Mouse (Mus musculus) frontal cortex, postnatal 25 days (tissue): Measurements from ENCODE around the gene Hydin.
"Not testable (repeated sequence)": the region's sequence is repeated elsewhere in the genome, so short reads cannot be mapped to it uniquely, and the experiment has no call there.

Source experiments
- DNase-seq, 2 experiments: peaks; one replicate each; pipeline ENCODE4 v3.0.0; 2022; ENCODE audit warnings: low spot score in 2 of 2

Gene Hydin

DNA sequence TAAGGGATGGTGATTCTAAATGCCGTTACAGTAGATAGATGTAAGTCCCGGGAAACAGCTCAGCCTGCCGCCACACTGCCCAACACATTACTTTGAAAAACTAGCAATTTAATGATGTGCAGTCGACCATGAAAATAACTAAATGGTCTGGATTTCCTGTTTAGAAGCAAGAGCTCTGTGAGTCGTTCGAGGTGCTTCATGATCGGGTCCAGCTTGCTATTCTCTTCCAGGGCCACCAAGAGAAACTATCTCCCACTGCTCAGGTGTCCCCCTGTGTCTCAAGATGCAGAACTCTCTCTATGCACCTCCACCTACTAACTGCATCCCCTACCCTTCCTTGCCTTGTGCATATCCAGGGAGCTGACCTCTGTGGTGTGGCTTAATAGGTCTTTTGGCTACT is 66.6 kb downstream of the Hydin start:
- DNase-seq = no peak

DNA sequence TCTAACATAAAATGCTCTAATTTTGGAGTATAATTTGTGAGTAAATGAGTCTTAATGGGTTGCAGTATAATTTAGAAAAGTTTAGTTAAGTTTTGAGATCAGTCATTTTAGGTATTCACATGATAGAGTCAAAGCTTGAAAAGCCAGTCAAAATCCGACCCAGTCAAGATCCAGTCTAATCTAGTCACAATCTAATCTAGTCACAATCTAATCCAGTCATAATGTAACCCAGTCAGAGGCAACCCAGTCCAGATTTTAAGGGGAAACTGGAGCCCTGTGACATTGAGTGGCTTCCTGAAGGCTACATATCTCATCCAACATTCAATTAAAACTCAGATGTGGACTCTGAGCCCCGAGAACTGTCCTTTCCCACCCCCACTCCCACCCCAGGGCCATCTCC is 72.7 kb downstream of the Hydin start:
- no peak for DNase-seq

- DNase-seq = no peak
Measured at GRCm38 (mm10) chr8:110340090-110340703, 73.4 kb downstream of the Hydin start.

DNA sequence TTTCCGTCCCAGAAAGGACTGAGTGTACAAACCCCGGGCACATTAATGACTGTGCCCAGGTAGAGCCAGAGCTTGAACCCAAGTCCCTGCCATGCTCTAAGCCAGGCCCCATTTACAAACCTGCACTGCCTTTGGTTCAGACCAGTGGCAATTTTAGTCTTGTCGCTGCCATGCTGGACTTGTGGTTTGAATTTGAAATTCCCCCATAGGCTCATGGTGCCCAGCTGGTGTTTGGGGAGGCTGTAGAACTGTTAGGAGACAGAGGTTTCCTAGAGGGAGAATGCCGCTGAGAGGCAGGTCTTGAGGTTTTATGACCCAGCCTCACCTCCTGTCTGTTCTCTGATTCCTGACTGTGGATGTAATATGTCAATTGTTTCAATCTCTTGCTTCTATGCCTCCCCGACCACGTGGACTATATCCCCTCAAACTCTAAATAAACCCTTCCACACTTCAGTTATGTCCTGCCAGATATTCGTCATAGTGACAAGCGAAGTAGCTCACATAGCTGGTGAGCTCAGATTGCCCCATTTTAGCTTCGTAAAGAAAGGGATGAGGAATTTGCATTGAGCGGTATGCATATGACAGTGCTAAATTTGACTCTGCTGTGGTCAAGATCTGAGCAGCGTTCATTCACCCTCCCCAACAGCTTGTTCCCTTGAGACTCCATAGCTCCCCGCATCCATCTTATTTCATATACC is 79.1 kb downstream of the Hydin start:
- no peak for DNase-seq

DNA sequence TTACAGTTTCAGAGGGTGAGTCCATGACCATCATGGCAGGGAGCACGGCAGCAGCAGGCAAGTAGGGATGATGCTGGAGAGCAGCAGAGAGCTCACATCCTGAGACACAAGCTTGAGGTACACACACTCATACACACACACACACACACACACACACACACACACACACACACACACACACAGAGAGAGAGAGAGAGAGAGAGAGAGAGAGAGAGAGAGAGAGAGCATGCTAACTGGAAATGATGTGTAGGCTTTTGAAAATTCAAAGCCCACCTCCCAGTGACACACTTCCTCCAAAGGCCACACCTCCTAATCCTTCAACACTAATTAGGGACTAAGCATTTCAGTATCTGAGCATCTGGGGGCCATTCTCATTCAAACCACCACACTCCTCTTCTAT is 80.1 kb downstream of the Hydin start:
- DNase-seq = no peak

- no peak for DNase-seq
Measured at GRCm38 (mm10) chr8:110350725-110351124, 83.9 kb downstream of the Hydin start.

GRCm38 (mm10) chr8:110351909-110352308 is 85.1 kb downstream of the Hydin start:
- no peak for DNase-seq

DNA sequence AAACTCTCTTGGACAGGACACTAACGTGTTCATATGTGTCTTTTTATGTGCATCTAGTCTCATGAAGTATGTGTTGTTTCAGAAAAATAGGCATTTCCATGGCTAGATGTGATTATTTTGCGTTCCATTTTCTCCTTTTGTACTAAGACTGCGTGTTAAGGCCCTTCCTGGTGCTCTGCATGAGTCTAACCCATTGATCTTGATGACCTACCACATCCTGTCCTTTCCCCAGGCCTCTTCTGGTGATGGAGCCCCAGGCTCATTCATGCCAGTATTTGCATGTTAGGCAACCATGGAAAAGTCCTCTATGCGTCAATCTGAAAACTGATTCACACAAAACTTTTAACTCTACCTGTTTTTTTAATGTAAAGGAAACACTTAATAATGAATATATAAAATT is 96.2 kb downstream of the Hydin start:
- DNase-seq = no peak

DNA sequence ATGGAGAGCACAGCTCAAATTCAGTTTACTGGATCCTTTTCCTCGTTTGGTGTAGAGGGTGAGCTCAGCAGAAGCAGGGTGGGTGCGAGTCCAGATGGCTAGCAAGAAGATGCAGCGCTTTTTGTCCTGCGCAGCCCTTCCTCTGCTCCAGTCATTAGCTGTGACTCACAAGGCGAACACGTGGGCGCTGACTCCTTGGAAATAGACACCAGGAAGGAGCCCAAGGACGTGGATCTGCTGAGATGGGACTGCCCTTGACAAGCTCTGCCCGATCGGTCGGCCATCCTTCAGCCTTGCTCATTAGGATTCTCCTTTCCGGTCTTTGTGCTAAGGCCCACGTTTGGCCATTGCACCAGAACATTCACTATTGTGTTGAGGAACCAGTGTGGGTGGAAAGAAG is 106.1 kb downstream of the Hydin start:
- no peak for DNase-seq

- no peak for DNase-seq
Measured at GRCm38 (mm10) chr8:110373695-110374094, 106.9 kb downstream of the Hydin start.

DNA sequence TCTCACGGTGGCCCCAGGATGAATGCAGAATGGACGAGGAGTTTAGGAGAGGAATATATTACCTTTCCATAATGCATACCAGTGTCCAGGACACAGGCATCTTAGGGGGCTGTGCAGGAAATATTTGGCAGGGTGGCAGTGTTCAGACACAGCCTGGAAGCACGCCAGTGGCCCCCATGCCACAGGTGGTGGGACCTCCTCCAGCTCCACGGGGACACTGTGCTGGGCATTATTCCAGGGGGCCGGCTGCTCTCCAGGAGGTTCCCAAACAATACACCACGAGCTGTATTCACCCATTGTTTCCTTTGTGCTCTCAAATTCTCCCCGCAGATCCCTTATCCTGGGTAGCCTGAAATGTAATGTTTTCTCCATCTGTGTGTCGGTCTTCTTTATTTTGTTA is 116.0 kb downstream of the Hydin start:
- DNase-seq = no peak

- not testable (repeated sequence) for DNase-seq
Measured at GRCm38 (mm10) chr8:110384632-110385031, 117.9 kb downstream of the Hydin start.

GRCm38 (mm10) chr8:110395656-110396055 is 128.9 kb downstream of the Hydin start:
- no peak for DNase-seq

GRCm38 (mm10) chr8:110400536-110400935 is 133.8 kb downstream of the Hydin start:
- DNase-seq = no peak

DNA sequence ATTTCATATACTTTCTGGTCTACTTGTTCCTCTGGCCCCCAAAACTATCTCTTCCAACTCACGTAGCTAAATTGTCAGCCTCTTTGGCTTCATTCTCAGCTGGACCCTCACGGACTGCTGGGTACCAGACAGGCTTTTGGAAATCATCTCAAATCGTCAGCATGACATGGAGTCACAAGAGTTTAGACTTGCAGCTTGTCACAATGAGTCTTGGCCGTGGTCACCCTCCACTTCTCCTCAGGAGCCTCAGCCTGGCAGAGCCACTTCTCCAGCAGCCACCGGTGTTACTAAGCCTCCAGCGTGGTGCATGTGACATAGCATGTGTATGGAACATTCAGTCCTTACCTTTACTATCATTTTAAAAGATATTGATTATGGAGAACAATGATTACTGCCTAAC is 135.5 kb downstream of the Hydin start:
- DNase-seq = no peak

DNA sequence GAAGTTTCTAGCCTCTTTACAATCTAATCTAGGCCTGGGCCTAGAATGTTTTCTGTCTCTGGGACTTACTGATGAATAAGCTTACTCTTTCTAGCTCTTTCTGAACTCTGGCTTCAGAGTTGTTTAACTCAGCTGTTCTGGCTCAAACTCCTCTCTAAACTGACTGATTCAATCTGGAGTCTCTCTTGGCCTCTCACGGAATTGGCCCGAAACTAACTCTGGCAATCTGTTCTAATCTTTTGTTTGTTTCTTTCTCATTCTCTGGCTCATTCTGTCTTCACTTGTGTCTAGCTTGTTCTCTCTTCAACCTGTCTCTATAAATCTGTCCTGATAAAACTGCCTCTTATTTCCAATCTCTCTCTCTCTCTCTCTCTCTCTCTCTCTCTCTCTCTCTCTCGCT is 137.7 kb downstream of the Hydin start:
- no peak for DNase-seq

DNA sequence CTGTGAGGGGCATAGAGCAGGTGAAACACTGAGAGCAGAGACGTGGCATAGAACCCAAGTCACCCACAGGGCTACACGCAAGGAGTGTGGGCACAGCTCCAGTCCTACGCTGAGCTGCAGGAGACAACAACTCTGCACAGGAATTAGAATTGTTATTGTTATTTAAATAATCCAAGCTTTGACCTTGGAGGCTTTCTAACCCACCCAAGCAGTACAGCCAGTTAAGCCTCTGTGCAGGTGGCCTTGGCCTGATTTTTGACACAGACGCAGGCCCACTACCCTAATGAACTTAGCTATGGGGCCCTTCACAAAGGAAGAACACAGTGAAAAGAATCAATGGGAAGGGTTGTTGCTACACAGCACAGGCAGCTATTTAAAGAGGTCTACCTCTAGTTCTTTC is 148.3 kb downstream of the Hydin start:
- DNase-seq = no peak

- DNase-seq = no peak
Measured at GRCm38 (mm10) chr8:110416931-110417330, 150.2 kb downstream of the Hydin start.

DNA sequence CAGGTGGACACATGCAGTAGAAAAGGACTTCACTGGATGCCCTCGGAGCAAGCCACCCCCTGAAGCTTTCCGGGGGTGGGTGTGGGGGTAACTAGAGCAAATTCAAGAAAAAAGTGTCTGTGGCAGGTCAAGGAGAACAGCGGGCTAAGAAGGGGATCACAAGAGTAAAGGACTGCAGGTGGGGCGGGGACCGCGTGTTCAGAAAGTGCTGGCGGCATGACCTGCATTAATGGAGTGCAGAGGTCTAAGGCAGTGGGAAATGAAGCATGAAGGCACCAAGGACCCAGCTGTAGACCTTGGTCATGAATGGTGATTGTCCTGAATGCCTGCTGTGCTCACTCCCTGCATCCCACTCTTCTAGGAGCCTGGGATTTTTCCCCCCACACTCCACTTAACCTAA is 151.0 kb downstream of the Hydin start:
- DNase-seq = no peak

DNA sequence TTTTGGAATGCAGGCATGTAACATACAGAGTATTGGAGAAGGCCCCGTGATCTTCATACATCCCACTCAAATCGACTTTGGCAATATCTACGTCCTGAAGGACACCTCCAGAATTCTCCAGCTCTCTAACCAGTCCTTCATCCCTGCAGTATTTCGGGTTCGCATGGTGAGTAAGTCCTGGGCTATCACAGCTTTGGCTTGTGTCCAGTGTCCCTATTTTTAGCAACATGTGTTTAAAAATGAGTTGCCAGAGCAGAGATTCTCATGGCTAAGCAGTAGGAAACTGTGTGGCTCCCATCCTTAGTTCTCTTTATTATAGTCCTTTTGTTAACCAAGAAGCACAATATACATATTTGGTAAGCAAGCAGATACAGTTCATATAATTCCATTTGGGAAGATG is 152.9 kb downstream of the Hydin start:
- DNase-seq = no peak

DNA sequence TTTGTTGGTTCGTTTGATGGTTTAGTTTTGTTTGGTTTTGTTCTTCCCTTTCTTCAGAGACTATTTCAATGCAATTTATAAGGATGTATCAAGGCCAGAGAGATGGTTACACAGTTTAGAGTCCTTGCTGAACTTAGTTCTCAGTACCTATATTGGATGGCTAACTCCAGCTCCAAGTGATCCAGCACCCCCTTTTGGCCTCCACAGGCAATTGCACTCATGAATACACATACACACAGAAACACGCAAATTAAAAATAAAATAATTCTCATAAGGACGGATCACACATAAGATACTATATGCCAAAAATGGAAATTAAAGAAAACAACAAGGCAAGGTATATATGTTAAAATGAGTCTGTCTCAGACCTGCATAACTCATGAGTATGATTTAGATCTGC is 153.4 kb downstream of the Hydin start:
- DNase-seq = no peak

GRCm38 (mm10) chr8:110424146-110424545 is 157.4 kb downstream of the Hydin start:
- DNase-seq = no peak

DNA sequence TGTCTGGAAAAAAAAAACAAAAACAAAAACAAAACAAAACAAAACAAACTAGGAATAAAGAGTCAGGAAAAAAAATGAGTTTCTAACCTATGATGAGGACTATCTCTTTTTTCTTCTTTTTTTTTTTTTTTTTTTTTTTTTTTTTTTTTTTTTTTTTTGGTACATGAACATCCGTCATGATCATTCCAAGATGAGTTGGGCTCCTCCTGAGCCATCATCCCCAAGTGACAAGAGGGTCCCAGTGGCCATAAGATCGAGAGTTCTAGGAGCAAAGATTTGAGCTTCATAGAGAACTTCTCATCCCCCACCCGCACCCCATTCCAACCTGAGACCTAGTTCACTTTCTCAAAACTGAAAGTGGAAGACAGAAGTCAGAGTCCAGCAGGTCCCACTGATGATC is 164.6 kb downstream of the Hydin start:
- DNase-seq = no peak

DNA sequence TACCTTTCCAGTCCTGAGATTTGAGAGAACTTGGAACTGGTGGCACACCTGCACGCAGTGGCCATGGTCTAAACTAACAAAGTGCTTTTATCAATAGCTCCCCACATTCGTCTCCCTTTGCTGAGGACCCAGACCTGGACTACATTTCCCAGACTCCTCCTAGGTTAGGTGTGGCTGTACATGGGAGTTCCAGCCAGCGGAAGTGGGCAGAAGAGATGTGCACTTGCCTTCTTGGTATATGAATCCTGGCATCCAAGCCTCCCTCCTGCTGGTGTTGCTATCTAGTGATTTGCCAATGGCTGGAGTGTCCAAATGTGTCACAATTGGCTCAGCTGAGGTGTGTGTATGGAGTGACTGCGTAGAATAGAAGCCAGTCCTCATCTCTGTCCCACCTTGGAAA is 173.8 kb downstream of the Hydin start:
- DNase-seq = no peak
